Mouse (Mus musculus): ENCODE measurements around the gene Krtap27-1. TPM values are rescaled to one million over a fixed set of nuclear protein-coding genes. Genes with fewer than 3 reads are reported as not detected.

The Krtap27-1 gene
- not detected in 2 replicates for polyA plus RNA-seq (2015; fragmentation: Nextera tagmentation; extraction: Ambion mirVana)

DNA sequence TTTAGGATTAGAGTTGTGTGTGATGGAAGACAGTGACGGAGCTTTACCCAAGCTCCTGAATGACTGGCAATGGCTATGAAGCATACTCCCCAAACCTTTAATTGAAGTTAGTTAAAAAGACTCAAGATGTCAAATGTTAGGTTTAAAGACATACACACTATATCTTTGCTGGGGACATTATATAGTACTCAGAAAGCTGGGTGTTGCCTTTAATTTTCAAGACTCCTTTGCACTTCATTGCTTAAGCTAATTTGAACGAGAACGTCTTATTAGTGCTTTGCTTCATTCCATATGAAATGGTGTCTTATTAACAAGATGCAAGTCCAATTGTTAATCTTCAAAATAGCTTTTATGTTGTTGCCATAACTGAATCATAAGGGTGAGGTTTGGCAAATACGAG is at the start of gene Krtap27-1:
TSS of gene Krtap27-1 (minus strand) at position 101 of the 400 bp plus-strand sequence.
- Histone ChIP-seq H3K4me1 (ENCODE audit: control insufficient read depth, insufficient read depth, low read length) (no peaks in the 10 kb centered on the region), H3K27ac (ENCODE audit: low read length) (no peak within 1 kb of the TSS), H3K36me3 (ENCODE audit: control insufficient read depth, insufficient read depth) (no peaks in the 10 kb centered on the region), H3K4me2 (ENCODE audit: low read depth, low read length) (no peak within 1 kb of the TSS), H3K9me3 (replicated peaks; ENCODE audit: control insufficient read depth, low read length) (no peaks in the 10 kb centered on the region), H3K27me3 (ENCODE audit: control insufficient read depth, insufficient read depth, low read length) (no peaks in the 10 kb centered on the region), H3K4me3 (ENCODE audit: low read length) (no peak within 1 kb of the TSS), H3K9ac (ENCODE audit: low read length) (no peak within 1 kb of the TSS)
- WGBS = 82% methylated on average over 4 of the region's 4 CpGs
- ATAC-seq (replicated peaks; ENCODE audit: extremely low read depth, insufficient read depth, low FRiP score) = no peak

DNA sequence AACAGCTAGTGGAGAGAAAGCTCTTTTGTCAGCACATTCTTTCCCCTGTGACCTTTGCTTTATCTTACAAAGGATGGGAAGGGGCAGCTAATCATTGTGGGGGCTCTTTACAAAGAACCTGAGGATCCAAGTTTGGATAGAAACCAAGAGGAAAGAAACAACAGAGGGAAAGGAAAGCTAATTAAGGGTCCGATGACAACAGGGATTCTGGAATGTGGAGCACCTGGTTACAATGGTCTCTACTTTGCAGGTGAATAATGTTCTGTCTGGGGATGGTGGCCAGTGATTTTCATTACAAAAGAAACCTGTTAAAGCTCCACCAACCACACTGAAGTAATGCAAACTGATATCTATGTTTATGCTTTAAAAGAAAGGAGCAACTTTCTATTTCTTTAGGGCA is 48.6 kb upstream of the Krtap27-1 start:
- H3K27me3 ChIP-seq (ENCODE audit: control insufficient read depth, insufficient read depth, low read length) = no peaks in the 10 kb centered on the region
- H3K4me2 ChIP-seq (ENCODE audit: low read depth, low read length) = no peak overlapping the region
- no peak overlapping the region for H3K4me3 ChIP-seq (ENCODE audit: low read length)
- H3K27ac ChIP-seq (ENCODE audit: low read length) = no peak overlapping the region
- WGBS = 55% methylated on average over 1 of the region's 1 CpGs
- no peak overlapping the region for H3K9ac ChIP-seq (ENCODE audit: low read length)
- 0 out of 2 replicates have a peak, but pooled peaks cover 3% of the 10 kb centered on the region for H3K9me3 ChIP-seq (replicated peaks; ENCODE audit: control insufficient read depth, low read length)
- H3K36me3 ChIP-seq (ENCODE audit: control insufficient read depth, insufficient read depth) = no peaks in the 10 kb centered on the region
- ATAC-seq (replicated peaks; ENCODE audit: extremely low read depth, insufficient read depth, low FRiP score) = no peak
- no peaks in the 10 kb centered on the region for H3K4me1 ChIP-seq (ENCODE audit: control insufficient read depth, insufficient read depth, low read length)

DNA sequence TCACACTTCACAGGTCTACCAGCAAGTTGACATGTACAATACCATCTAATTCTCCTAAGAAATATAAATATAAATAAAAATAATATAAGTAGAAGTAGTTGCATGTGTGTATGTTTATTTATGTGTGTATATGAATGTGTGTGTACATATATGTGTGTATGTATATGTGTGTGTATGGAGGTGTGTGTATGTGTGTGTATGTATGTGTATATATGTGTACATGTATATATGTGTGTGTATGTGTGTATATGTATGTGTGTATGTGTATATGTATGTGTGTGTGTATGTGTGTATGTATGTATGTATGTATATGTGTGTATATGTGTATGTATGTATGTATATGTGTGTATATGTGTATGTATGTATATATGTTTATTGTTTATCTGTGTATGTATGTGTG is 45.1 kb upstream of the Krtap27-1 start:
- H3K4me2 ChIP-seq (ENCODE audit: low read depth, low read length) = no peak overlapping the region
- no peaks in the 10 kb centered on the region for H3K27me3 ChIP-seq (ENCODE audit: control insufficient read depth, insufficient read depth, low read length)
- H3K36me3 ChIP-seq (ENCODE audit: control insufficient read depth, insufficient read depth) = no peaks in the 10 kb centered on the region
- no peak for ATAC-seq (replicated peaks; ENCODE audit: extremely low read depth, insufficient read depth, low FRiP score)
- H3K4me1 ChIP-seq (ENCODE audit: control insufficient read depth, insufficient read depth, low read length) = no peaks in the 10 kb centered on the region
- H3K27ac ChIP-seq (ENCODE audit: low read length) = no peak overlapping the region
- no peak overlapping the region for H3K9ac ChIP-seq (ENCODE audit: low read length)
- H3K9me3 ChIP-seq (replicated peaks; ENCODE audit: control insufficient read depth, low read length) = 0 out of 2 replicates have a peak, but pooled peaks cover 3% of the 10 kb centered on the region
- H3K4me3 ChIP-seq (ENCODE audit: low read length) = no peak overlapping the region

DNA sequence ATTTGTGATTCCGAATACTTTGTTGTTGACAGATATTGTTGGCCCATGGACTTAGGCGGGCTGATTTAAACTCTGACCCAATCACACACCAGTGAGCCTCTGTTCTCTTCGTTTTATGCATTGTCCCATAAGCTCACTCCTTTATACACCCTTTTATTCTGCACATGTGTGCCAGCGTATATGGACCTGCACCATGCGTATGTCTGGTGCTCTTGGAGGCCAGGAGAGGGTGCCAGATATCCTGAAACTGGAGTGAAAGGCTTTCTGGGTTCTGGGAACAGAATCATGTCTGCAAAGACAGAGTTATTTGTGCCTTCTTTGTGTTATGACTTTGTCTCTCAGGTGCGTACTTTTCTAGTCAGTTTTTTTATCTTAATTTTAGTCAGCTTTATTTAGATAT is 39.8 kb upstream of the Krtap27-1 start:
- Histone ChIP-seq H3K4me3 (ENCODE audit: low read length) (no peak overlapping the region), H3K9me3 (replicated peaks; ENCODE audit: control insufficient read depth, low read length) (no peaks in the 10 kb centered on the region), H3K4me1 (ENCODE audit: control insufficient read depth, insufficient read depth, low read length) (no peaks in the 10 kb centered on the region), H3K27me3 (ENCODE audit: control insufficient read depth, insufficient read depth, low read length) (no peaks in the 10 kb centered on the region), H3K36me3 (ENCODE audit: control insufficient read depth, insufficient read depth) (no peaks in the 10 kb centered on the region), H3K9ac (ENCODE audit: low read length) (no peak overlapping the region), H3K4me2 (ENCODE audit: low read depth, low read length) (no peak overlapping the region), H3K27ac (ENCODE audit: low read length) (no peak overlapping the region)
- 81% methylated on average over 6 of the region's 6 CpGs for WGBS
- ATAC-seq (replicated peaks; ENCODE audit: extremely low read depth, insufficient read depth, low FRiP score) = no peak

DNA sequence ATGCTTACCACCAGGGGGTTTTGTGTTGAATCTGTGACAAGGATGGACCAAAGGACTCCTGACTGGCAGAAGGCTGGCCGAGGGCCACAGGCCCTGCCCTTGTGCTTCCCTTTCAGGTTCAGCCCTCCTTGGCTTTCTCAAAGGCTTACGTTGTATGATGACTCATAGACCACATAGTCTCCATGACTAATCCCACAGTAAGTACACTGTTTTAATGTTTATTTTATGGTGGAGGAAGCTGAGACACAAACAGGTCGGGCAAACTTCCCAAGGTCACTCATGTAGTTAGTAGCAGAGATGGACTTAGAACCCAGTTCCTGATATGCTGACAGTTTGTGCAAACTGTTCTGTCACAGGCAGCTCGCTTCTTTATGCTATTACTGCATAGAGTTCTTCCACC is 39.3 kb upstream of the Krtap27-1 start:
- Histone ChIP-seq H3K4me1 (ENCODE audit: control insufficient read depth, insufficient read depth, low read length) (no peaks in the 10 kb centered on the region), H3K4me3 (ENCODE audit: low read length) (no peak overlapping the region), H3K27me3 (ENCODE audit: control insufficient read depth, insufficient read depth, low read length) (no peaks in the 10 kb centered on the region), H3K4me2 (ENCODE audit: low read depth, low read length) (no peak overlapping the region), H3K27ac (ENCODE audit: low read length) (no peak overlapping the region), H3K36me3 (ENCODE audit: control insufficient read depth, insufficient read depth) (no peaks in the 10 kb centered on the region), H3K9ac (ENCODE audit: low read length) (no peak overlapping the region), H3K9me3 (replicated peaks; ENCODE audit: control insufficient read depth, low read length) (no peaks in the 10 kb centered on the region)
- ATAC-seq (replicated peaks; ENCODE audit: extremely low read depth, insufficient read depth, low FRiP score) = 0 out of 2 replicates have a peak, but pooled peaks have one; percentile 18
- 66% methylated on average over 4 of the region's 4 CpGs for WGBS

DNA sequence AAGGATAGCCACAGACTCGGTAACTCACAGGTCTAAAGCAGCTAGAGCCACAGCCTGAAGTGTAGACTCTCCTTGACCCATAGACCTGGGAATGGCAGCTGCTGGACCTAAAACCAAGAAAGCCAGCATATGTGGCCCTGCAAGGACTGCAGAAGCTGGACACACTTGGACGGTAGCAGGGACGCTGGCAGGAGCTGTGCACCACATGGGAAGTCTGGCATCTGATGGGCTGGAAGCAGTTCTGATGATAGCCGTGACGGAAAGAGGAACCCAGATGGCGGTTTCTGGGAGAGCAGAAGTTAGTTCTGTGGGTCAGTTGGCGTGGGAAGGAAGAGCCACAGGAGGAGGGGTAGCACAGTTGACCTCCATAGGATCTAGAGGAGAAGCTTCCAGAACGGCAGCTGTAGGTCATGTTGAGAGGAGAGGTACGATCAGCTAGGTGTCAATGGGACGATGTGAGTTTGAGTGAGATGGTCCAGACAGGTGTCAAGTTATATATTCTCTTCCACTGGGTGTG is 36.1 kb upstream of the Krtap27-1 start, which contains the start of gene 2310061N02Rik:
TSS of gene 2310061N02Rik (minus strand) at position 467 of the 517 bp plus-strand sequence.
- 84% methylated on average over 10 of the region's 10 CpGs for WGBS
- ATAC-seq (replicated peaks; ENCODE audit: extremely low read depth, insufficient read depth, low FRiP score) = no peak
- no peak within 1 kb of the TSS for H3K9ac ChIP-seq (ENCODE audit: low read length)

DNA sequence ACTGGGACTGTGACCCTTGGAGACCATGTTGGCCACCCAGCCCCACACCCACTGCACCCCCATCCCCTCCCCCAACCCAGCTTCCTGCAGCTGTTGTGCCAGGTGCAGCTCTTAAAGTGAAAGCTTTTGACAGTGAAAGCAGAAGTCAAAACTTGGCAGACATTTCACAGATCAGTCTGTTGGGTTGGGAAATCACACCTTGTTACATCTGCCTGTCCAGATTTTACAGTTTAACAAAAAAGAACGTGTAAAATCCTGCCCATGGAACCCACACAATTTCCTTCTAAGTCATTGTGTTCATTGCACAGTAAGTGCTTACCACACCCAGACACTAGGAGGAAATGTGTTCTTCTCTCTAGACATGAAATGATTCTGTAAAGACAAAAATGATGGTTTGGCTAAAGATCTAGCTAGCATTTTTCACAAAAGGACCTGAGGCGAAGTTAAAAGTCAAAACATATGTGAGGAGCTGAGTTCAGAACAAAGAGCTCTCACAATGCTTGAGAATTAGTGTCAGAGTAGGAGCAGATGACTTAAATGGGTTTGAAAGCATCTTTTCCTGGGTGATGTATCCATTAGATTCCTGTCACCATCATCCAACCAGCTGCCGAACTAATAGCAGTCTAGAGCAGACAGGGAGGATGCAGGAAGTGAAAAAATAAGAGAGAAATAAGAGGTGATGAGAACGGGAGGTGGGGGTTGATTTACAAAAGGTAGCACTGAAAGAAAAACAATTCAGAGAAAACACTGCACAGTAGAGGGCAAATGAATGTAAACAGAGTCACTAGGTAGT is 29.8 kb upstream of the Krtap27-1 start:
- no peak overlapping the region for H3K27ac ChIP-seq (ENCODE audit: low read length)
- no peak overlapping the region for H3K4me2 ChIP-seq (ENCODE audit: low read depth, low read length)
- H3K9ac ChIP-seq (ENCODE audit: low read length) = no peak overlapping the region
- H3K4me1 ChIP-seq (ENCODE audit: control insufficient read depth, insufficient read depth, low read length) = no peaks in the 10 kb centered on the region
- no peaks in the 10 kb centered on the region for H3K9me3 ChIP-seq (replicated peaks; ENCODE audit: control insufficient read depth, low read length)
- no peaks in the 10 kb centered on the region for H3K27me3 ChIP-seq (ENCODE audit: control insufficient read depth, insufficient read depth, low read length)
- H3K4me3 ChIP-seq (ENCODE audit: low read length) = no peak overlapping the region
- ATAC-seq (replicated peaks; ENCODE audit: extremely low read depth, insufficient read depth, low FRiP score) = no peak
- no peaks in the 10 kb centered on the region for H3K36me3 ChIP-seq (ENCODE audit: control insufficient read depth, insufficient read depth)
- WGBS = 48% methylated on average over 4 of the region's 4 CpGs

More for the DNA sequence above, 36.1 kb upstream of the Krtap27-1 start, which contains the start of gene 2310061N02Rik:
- Histone ChIP-seq H3K4me2 (ENCODE audit: low read depth, low read length) (no peak within 1 kb of the TSS), H3K36me3 (ENCODE audit: control insufficient read depth, insufficient read depth) (no peaks in the 10 kb centered on the region), H3K9me3 (replicated peaks; ENCODE audit: control insufficient read depth, low read length) (no peaks in the 10 kb centered on the region), H3K27me3 (ENCODE audit: control insufficient read depth, insufficient read depth, low read length) (no peaks in the 10 kb centered on the region), H3K27ac (ENCODE audit: low read length) (no peak within 1 kb of the TSS), H3K4me3 (ENCODE audit: low read length) (no peak within 1 kb of the TSS), H3K4me1 (ENCODE audit: control insufficient read depth, insufficient read depth, low read length) (no peaks in the 10 kb centered on the region)

DNA sequence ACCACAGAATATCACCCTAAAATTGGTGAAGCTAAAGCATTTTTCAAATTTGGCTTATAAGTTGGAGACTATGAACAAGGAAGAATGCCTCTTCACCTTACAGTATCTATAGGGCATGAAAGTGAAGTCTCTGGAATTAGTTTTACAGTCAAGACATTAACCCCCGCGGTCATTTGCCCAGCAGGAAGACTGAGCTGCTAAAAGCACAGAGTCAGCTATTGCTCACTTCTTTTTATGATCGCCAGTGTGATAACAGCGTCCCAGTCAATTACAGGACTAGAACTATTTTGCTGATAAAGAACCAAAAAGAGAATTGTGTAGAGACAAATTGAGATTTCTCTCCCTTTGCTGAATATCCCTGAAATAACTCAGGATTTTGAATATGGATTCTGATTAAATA is 24.8 kb upstream of the Krtap27-1 start:
- H3K27me3 ChIP-seq (ENCODE audit: control insufficient read depth, insufficient read depth, low read length) = no peaks in the 10 kb centered on the region
- H3K27ac ChIP-seq (ENCODE audit: low read length) = no peak overlapping the region
- no peaks in the 10 kb centered on the region for H3K9me3 ChIP-seq (replicated peaks; ENCODE audit: control insufficient read depth, low read length)
- no peak overlapping the region for H3K9ac ChIP-seq (ENCODE audit: low read length)
- H3K36me3 ChIP-seq (ENCODE audit: control insufficient read depth, insufficient read depth) = no peaks in the 10 kb centered on the region
- H3K4me1 ChIP-seq (ENCODE audit: control insufficient read depth, insufficient read depth, low read length) = no peaks in the 10 kb centered on the region
- ATAC-seq (replicated peaks; ENCODE audit: extremely low read depth, insufficient read depth, low FRiP score) = no peak
- H3K4me3 ChIP-seq (ENCODE audit: low read length) = no peak overlapping the region
- H3K4me2 ChIP-seq (ENCODE audit: low read depth, low read length) = no peak overlapping the region
- WGBS = 71% methylated on average over 4 of the region's 4 CpGs

DNA sequence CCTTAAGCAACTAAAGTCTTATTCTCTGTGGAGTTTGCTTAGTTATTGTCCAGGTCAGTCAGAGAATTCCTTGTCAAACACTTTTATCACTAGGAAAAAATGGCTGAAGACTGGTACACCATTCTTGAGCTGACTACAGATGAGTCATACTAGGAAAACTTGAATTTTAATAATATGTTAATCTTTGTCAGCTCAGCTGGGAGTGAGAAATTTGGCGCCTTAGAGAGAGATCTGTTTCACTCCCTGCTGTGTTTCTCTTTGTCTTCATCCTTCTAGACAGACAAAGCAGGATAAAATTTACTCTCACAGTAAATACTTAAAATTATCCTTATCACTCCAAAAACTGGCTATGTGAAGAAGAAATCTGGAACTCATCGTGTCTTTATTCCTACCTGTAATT is 9.8 kb upstream of the Krtap27-1 start:
- no peak overlapping the region for H3K4me2 ChIP-seq (ENCODE audit: low read depth, low read length)
- WGBS = 55% methylated on average over 2 of the region's 2 CpGs
- H3K27ac ChIP-seq (ENCODE audit: low read length) = no peak overlapping the region
- H3K9ac ChIP-seq (ENCODE audit: low read length) = no peak overlapping the region
- H3K4me1 ChIP-seq (ENCODE audit: control insufficient read depth, insufficient read depth, low read length) = no peaks in the 10 kb centered on the region
- no peaks in the 10 kb centered on the region for H3K36me3 ChIP-seq (ENCODE audit: control insufficient read depth, insufficient read depth)
- H3K9me3 ChIP-seq (replicated peaks; ENCODE audit: control insufficient read depth, low read length) = no peaks in the 10 kb centered on the region
- no peak overlapping the region for H3K4me3 ChIP-seq (ENCODE audit: low read length)
- no peak for ATAC-seq (replicated peaks; ENCODE audit: extremely low read depth, insufficient read depth, low FRiP score)
- no peaks in the 10 kb centered on the region for H3K27me3 ChIP-seq (ENCODE audit: control insufficient read depth, insufficient read depth, low read length)

Data from heart, embryonic 16.5 days (tissue).